Mouse (Mus musculus): Measurements from ENCODE around the gene Acot7.

Gene Acot7

GRCm38 (mm10) chr4:152296874-152297861 is 119.2 kb downstream of the Acot7 start, which contains the start of gene Icmt:
Icmt (plus strand) TSS chr4:152297227.
- DNase-seq (ENCODE audit: low spot score) = peak; percentile 100

DNA sequence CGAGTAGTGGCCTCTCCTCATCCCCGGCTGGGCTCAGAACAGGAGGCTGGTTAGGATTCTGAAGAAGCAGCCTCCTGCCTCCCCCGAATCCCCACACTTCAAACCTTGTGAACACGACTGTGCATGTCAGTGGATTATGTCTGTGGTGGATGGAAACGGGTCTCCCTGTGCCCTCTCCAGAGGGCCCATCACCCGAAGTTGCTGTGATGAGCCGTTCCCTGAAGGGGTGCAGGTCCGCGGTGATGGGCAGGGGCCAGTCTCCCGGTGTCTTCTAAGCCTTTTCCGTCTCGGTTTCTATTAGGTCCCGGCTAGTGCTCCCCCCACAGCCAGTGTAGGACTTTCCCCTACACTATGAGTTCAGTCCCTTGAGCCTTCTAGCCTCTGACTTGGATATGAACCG is 120.9 kb downstream of the Acot7 start:
- no peak for DNase-seq (ENCODE audit: low spot score)

- no peak for DNase-seq (ENCODE audit: low spot score)
Observed at GRCm38 (mm10) chr4:152300375-152300774, 122.4 kb downstream of the Acot7 start.

DNA sequence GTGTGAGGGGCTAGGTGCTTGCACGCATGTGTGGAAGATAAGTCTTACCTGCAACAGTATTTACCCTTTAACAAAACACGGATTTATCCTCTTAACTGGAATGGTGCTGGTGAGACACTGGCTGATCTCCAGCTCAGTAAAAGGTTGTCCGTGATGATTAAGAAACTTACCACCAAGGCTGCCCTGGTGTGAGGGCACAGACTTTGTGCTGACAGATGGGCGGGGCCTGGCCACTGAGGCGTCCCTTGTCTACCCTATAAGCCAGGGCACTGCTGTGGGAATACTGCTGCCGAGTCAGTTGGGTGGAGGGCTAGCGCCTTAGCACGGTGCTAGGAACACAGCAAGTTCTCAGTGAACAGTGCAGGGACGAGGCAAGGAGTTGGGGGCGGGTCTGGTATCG is 124.1 kb downstream of the Acot7 start:
- no peak for DNase-seq (ENCODE audit: low spot score)

DNA sequence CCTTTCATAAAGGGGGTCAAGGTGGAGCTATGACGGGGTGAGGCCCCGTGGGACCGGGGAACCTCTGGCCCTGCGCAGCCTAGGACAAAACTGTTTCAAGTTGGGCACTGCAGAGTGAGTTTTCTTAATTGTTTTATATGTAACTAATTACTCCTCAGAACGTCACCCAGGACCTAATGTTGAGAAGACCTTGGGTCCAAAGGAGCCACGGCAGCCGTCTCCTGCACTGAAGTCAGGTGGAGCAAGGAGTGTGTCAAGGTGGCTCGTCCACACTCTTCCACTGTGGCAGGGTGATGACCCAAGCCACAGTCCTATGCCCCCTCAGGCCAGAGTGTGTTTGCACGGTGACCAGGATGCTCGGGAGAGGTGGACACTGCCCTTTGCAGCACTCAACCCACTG is 125.2 kb downstream of the Acot7 start:
- no peak for DNase-seq (ENCODE audit: low spot score)

DNA sequence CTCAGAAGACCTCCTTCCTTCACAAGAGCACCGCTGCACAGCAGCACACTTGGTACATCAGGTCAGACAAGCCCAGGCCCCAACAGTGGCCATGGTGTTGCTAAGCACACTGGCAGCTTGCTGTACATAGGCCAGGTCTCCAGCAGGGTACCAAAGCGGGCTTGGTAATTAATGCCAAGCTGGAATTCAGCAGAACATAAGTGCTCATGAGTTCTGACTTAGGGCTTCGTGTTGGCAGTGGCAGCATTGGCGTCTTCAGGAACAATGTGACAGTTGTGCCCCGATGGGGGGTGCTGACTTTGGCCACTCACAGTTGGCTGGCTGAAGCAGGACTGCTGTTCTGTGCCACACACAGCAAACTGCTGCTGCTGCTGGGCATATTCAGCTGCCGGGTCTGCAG is 126.8 kb downstream of the Acot7 start:
- no peak for DNase-seq (ENCODE audit: low spot score)

DNA sequence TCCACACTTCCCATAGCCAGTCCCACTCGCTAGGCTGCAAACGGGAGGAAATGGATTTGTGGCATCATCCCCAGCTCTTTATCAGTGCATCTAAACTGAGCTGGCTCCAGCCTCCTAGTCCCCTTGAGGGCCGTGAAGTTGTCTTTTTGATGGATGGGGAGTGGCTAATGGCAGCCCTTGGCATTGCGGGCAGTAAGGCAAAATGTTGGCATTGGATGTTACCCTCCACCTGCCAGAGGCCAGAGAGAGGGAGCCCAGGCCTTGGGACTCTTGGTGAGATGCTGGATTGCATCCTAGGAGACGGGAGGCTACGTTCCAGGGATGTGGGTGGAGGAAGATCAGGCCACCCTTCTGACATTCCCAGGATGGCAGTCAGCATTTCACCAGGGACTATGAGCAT is 128.1 kb downstream of the Acot7 start:
- no peak for DNase-seq (ENCODE audit: low spot score)

DNA sequence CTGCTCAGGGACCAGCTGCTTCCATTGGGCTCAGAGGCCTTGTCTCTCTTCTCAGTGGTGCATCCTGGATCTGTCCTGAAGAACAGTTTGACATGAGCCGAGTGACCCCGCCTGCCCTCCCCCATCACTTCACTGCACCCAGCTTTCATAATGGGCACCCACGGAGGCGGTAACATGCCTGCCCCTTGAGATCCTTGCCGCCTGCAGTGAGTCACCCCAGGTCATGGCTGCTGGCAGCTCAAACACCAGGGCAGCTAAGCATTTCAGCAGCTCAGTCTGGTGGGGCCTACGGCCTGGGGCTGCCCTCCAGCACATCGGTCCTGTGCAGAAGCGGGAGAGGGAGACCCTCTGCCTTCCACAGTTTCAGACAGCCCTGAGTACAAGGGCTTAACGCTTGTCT is 129.6 kb downstream of the Acot7 start:
- DNase-seq (ENCODE audit: low spot score) = no peak

GRCm38 (mm10) chr4:152312186-152312585 is 134.3 kb downstream of the Acot7 start:
- no peak for DNase-seq (ENCODE audit: low spot score)

DNA sequence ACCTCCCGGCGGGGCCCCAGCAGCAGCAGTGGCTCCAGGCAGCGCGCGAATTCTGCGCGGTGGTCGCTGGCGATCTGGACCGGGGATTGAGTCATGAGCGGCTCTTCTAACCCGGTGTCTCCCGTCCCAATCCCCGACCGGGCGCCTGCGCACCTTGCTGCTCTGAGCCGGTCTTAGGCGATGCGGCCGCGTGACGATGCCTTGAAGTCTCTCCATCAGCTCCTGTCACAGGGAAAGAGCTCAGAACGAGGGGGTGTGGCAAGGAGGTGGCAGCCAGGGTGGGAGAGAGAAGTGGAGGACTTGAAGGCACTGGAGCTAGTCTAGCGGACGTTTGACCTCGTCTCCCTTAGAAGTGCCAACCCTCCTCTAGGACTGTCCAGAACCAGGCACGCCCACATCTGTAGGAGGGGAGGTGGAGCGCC is 135.3 kb downstream of the Acot7 start:
- DNase-seq (ENCODE audit: low spot score) = no peak

DNA sequence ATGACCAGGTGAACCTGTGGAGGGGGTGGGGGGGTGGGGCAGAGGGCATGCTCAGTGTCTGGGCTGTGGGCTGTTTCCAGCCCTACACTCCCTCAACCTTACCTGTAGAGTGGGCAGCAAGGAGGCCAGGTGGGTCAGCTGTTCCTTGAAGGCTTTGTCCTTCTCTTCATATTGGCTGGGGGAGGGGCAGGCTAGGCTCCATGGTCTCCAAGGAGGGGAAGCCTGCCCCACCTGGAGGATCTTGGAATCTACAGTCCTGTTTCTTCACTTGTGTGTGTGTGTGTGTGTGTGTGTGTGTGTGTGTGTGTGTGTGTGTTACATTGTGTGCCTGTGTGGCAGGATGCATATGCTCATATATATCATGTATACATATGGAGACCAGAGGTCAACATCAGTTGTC is 136.0 kb downstream of the Acot7 start:
- no peak for DNase-seq (ENCODE audit: low spot score)

DNA sequence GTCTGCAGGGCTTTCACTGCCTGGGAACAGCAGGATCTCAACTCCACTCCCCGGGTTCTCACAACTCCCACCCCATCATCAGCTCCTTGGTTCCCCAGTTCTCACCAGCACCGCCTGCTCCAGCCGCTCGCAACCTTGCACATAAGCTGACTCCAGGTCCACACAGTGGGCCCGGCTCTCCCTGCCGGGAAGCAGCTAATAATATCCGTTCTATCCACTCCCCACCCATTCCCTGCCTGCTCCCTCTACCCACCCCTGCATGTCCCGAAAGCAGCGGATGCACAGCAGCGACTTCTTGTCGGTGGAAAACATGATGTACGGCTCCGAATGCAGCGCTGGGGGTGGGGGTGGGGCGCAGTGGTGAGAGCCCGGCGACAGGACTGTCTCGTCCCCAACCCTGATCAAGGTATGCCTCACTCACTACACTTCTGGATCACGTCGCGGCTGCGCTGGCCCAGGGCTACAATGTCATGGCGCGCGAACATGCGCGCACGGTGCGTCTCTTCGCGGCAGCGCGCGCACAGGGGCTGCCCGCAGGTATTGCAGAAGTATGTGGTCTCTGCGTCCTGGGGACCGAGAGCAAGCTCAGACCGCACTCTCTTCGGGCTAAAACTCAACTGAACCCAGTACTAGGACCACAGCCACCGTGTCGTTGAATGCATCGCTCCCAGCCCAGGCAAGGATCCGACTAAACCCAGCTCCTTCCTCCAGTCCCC is 137.7 kb downstream of the Acot7 start:
- DNase-seq (ENCODE audit: low spot score) = no peak

DNA sequence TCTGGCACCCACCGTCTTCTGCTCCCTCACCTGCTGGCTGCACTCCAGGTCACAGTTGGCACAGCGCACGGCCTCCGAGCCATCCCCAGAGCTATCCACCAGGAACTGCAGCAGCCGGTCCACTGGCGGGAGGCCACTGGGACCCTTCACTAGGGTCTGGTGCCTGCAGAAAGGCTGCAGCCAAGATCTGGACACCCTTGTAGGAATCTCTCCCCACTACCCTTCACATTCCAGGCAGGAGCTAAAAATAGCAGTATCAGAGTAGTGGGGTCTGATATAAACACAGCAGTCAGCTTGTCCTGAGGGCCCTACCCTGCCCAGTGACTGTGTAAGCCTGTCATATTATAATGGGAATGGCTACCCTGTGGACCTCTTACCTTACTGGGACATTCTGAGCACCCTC is 139.7 kb downstream of the Acot7 start:
- DNase-seq (ENCODE audit: low spot score) = no peak

DNA sequence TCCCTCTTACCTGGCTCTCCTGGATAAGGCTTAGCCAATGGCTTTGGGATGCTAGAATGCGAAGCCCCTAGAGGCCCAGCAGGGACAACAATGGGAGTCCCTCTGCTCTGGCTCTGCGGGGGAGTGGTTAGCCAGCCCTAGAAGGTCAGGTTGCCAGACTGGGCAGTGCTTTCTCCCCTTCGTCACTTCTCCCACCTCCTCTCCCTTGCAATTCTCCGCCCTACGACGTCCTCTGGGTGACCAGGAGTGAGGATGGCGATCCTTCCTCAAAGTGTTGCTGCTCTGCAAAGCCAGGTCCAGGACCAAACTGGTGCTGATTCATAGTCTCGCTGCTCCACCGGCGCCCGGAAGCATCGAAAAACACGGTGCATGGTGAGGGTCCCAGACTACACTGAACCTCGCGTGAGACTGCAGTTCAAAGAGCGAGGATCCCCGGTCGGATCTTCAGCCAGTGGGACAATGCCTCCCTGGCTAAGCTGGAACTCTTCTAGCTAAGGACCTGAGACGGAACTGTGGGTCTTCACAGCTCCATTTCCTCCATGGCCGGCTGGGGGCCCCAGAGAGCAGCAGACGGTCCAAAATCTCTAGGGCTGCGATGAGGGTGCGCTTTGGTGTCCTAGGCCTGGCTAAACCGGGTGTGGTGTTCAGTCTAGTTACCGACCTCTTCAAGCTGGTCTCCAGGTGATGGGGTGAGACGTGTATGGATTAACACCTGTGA is 140.7 kb downstream of the Acot7 start, which contains the start of gene Rnf207:
Rnf207 (minus strand) TSS at position 477 of the 718 bp plus-strand sequence.
- peak; percentile 51 for DNase-seq (ENCODE audit: low spot score)

Data from urinary bladder, postnatal 14 days (tissue).